Mouse (Mus musculus): ENCODE data around the gene Rbm24.

Gene Rbm24

GRCm38 (mm10) chr13:46418141-46418601 is at the start of gene Rbm24:
Rbm24 (plus strand) TSS chr13:46418434.
- in situ Hi-C loops (cut with MboI; ENCODE audit: unreplicated experiment in 2 of 2): no loop called here

GRCm38 (mm10) chr13:46372884-46373283 is 45.4 kb upstream of the Rbm24 start:
- in situ Hi-C loops (cut with MboI; ENCODE audit: unreplicated experiment in 2 of 2): no loop called here

DNA sequence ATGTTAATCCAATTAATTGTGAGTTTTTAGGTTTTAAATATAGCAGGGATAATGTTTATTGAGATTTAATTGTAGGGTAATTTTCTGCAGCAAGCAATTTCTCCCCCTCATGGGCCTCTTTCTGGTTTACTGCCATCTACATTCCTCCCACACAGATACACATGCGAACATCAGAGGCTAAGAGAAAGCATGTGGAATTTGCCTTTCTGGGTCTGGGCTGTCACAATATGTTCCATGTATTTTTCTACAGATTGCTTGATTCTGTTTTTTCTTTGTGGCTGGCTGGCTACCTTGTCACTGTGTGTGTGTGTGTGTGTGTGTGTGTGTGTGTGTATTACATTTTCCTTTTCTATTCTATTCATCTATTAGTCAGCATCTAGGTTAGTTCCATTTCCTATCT is 42.9 kb upstream of the Rbm24 start:
- in situ Hi-C loops (cut with MboI; ENCODE audit: unreplicated experiment in 2 of 2): no loop called here

DNA sequence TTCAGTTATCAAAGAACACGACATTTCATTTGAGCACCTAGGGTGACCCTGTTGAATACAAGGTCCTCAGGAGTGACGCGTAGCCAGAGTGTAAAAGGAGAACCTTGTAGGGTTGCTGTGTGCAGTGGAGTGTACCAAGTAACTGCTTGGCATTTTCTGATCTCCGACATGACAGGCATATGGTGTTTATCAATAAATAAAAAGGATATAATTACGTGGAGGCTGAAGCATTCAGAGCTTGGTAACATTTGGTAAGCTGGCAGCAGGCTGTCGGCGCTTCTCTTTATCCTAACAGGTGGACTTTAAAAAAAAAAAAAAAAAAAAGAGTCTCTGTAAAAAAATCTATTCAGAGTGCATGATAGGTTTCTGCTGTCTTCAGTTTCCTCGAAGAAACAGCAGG is 30.8 kb upstream of the Rbm24 start:
- in situ Hi-C loops (cut with MboI; ENCODE audit: unreplicated experiment in 2 of 2): no loop called here

DNA sequence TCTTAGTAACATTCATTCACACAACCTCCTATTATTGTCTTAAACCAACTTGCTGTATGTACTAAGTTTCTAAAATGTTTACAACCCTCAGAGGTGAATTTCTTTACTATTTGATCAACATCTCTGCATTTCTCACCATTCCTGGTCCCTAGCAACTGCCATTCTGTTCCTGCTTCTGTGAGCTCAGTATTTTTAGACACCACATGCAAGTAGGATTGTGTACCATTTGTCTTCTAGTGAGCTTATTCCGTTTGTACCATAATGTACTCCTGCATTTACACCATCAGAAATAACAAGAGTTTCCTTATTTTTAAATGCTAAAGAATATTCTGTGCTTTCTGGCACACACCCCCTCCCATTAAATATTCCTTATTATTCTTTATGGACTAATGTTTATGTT is 26.6 kb upstream of the Rbm24 start:
- in situ Hi-C loops (cut with MboI; ENCODE audit: unreplicated experiment in 2 of 2): no loop called here

- in situ Hi-C loops (cut with MboI; ENCODE audit: unreplicated experiment in 2 of 2): no loop called here
These were observed 25.3 kb upstream of the Rbm24 start for GRCm38 (mm10) chr13:46392893-46393292.

GRCm38 (mm10) chr13:46393936-46394335 is 24.3 kb upstream of the Rbm24 start:
- in situ Hi-C loops (cut with MboI; ENCODE audit: unreplicated experiment in 2 of 2): no loop called here

DNA sequence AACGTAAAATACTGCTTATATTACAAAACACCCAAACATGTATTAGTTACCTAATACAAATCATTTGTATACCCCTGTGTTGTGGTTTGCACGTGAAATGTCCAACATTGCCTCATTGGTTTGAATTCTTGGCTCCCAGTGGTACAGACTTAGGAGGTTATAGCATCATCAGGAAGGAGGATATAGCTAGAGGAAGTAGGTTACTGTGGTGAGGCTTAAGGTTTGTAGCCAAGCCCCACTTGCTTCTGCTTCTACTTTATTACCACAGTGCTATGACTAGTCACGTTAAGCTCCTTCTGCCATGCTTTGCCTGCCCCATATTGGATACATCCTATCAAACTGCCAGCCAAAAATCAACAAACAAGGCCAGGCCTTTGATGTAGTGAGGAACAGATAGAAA is 21.0 kb upstream of the Rbm24 start:
- in situ Hi-C loops (cut with MboI; ENCODE audit: unreplicated experiment in 2 of 2): no loop called here

- in situ Hi-C loops (cut with MboI; ENCODE audit: unreplicated experiment in 2 of 2): no loop called here
These were observed 11.1 kb upstream of the Rbm24 start for GRCm38 (mm10) chr13:46407151-46407550.

DNA sequence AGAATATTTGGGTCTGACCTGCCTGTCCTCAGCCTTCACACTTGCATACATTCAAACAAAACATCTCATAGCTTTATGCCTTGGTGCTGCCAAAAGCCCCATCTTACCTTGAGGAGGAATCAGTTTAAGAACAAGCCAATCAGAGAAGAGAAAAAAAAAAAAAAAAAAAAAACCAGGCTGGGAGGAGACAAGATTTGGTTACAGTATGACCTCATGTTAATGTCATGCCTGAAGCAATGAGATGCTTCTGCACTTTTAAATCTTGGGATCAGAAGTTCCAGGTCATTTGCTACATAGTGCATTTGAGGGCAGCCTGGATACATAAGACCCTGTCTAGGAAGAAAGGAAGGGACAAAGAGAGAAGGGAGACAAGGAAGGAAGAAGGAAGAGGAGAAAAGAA is 6.0 kb upstream of the Rbm24 start:
- in situ Hi-C loops (cut with MboI; ENCODE audit: unreplicated experiment in 2 of 2): no loop called here

DNA sequence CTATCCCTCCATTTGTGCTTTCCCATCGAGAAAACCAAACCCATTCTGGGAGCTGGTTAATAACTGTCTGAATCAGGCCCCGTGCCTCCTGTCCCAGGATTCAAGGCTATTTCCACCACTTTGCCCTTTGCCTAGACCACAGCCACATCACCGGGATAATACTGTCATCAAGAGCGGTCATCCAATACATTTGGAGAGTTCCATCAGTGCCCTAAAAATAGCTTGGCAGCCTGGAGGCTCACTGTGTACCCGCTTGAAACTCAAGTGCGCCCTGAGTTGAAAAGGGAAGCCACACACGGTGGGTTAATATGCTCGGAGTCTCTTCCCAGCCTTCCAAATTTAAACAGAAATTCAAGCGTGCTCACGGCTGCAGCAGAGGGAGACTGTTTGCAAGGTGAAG is 4.6 kb upstream of the Rbm24 start:
- in situ Hi-C loops (cut with MboI; ENCODE audit: unreplicated experiment in 2 of 2): no loop called here

DNA sequence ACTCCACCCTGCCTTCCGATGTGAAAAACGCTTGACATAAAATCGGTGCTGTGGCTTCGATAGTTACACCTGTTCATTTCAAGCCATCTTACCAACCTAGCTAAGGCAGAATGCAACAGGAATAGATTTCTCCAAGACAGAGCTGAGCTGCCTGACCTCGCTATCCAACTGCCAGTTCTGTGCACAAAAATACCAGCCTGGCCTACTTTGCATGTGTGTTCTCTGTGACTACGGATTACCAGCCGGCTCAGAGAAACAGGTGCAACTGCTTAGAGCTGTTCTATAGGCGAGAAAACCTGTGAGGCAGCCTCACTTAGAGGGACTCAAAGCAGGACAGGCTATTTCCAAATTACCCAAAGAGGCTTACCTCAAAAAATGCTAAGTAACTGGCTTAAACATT is 4.2 kb upstream of the Rbm24 start:
- in situ Hi-C loops (cut with MboI; ENCODE audit: unreplicated experiment in 2 of 2): no loop called here

DNA sequence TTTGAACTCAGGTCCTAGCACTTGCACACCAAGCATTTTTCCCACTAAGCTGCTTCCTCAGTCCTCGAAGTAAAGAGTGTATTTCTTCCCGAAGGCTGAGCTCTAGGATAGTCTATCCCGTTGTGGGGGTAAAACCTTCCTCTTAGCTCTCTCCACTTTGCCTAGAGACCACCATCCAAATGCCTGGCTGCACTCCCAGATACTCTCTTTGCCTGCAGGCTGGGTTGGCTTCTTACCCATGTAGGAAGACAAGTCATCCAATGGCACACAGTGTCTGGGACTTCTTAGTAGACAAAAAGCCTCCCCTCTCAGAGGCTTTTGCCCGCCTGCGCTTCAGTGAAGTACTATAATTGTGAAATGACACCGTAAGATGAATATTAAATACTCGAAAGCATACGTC is 2.2 kb upstream of the Rbm24 start:
- in situ Hi-C loops (cut with MboI; ENCODE audit: unreplicated experiment in 2 of 2): no loop called here

GRCm38 (mm10) chr13:46417594-46417993 is 640 bp upstream of the Rbm24 start:
- in situ Hi-C loops (cut with MboI; ENCODE audit: unreplicated experiment in 2 of 2): no loop called here

DNA sequence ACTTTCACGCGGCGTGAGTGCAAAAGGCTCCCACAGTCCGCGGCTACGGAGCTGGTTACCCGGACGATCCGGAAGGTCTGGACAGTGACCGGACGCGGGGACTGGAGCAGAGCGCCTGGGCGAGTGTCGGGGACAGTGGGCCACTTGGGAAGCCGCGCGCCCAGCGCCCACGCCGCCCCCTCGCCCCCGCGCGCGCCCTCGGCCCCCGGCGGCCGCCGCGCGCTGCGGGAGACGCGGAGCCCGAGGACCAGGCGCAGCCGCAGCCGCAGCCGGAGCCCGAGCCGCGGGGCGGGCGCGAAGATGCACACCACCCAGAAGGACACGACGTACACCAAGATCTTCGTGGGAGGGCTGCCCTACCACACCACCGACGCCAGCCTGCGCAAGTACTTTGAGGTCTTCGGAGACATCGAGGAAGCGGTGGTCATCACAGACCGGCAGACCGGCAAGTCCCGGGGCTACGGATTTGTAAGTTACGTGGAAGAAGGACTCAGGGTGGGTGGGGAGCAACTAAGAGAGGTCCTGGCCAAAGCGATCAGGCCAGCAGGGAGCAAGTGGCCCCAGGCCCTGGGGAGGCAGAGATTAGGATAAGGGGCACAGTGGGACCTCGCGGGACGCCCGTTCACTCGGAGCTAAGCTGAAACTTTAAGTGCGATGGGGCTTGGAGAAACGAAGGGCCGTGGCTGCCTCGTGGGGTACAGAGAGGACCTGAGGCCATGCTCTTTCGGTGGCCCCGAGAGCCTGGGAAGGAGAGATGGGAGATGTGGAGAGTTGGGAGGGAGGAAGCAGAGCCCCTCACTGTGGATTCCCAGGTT is 704 bp downstream of the Rbm24 start:
- in situ Hi-C loops (cut with MboI; ENCODE audit: unreplicated experiment in 2 of 2): no loop called here

GRCm38 (mm10) chr13:46419648-46420047 is 1.4 kb downstream of the Rbm24 start:
- in situ Hi-C loops (cut with MboI; ENCODE audit: unreplicated experiment in 2 of 2): no loop called here

DNA sequence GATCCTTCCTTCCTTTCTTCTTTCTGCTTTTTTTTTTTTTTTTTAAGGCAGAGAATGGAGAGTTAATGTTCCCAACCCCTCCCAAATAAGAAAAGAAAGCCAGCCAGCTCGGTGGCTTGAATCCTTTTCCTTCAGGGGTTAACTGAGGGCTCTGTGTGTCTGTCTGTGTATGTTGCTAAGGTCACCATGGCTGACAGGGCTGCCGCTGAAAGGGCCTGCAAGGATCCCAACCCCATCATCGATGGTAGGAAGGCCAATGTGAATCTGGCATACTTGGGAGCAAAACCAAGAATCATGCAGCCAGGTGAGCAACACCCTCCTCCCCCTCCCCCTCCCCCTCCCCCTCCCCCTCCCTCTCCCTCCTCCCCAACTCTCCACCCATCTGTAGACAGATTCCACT is 1.9 kb downstream of the Rbm24 start:
- in situ Hi-C loops (cut with MboI; ENCODE audit: unreplicated experiment in 2 of 2): no loop called here

DNA sequence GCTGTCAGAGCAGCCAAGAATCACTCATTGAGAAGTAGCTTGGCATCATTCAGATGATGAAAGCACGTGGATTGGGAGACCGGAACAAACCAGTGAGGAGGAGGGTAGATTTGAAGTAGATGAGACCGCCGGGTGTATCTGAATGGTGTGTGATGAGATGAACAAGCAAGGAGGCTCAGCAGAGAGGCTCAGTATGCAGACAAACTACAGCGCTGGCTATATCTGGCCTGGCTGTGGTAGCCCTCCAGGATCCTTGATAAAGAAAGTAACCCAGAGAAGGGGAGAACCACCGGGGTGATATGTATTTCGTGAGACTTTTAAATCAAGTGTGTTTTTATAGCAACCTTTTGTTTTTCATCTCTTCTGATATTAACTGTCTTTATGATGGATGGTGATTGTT is 5.6 kb downstream of the Rbm24 start:
- in situ Hi-C loops (cut with MboI; ENCODE audit: unreplicated experiment in 2 of 2): no loop called here

DNA sequence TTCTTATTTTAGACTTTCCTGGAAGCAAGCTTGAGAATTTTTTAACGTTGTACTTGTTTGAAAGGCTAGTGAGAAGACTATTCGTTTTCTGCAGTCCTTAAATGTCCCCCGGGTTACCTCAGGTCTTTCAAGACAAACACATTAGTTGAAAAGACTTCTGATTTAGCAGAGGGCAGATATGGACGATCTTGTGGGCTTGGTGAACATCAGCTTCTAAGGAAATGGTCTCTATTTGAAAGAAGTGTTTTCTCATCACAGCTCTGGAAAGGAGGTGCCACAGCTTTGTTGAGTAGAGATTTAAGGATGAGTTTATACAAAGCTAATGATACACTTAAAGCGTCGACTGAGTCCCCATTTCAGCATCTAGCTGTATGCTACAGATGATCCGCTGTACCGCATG is 6.1 kb downstream of the Rbm24 start:
- in situ Hi-C loops (cut with MboI; ENCODE audit: unreplicated experiment in 2 of 2): no loop called here

DNA sequence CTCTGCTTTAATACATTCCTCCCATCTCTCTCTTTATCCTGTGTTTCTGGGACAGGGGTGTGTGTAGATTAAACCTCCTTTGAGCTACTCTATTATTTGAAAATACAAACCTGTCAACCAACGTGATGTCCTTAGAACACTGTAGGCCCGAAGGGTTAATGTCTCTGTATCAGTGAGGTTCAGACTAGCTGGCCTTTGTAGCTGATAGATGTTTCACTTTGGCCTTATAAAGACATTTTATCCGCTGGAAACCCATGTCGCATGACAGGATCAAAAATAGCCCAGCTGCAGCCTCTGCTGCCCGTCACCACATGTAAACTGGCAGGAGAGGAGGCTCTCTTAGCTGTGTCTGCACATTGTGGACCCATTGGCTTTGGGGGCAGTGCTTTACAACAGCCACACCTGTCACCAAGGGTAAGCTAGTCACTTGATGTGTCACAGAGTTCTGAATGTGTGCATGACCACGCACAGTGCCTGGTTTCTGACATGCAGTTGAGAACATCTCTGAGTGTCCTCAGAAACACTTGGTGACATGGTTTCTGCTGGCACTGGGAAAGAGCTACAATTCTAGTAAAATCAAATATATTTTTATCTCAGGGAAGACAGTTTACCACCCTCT is 8.5 kb downstream of the Rbm24 start:
- in situ Hi-C loops (cut with MboI; ENCODE audit: unreplicated experiment in 2 of 2): no loop called here

DNA sequence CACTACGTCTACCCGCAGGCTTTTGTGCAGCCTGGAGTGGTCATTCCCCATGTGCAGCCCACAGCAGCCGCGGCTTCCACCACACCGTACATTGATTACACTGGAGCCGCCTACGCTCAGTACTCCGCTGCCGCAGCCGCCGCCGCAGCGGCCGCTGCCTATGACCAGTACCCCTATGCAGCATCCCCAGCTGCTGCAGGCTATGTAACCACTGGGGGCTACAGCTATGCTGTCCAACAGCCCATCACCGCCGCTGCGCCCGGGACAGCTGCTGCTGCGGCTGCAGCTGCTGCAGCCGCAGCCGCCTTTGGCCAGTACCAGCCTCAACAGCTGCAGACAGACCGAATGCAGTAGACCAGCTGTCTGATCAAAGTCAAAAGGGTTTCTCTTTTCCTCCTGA is 10.7 kb downstream of the Rbm24 start:
- in situ Hi-C loops (cut with MboI; ENCODE audit: unreplicated experiment in 2 of 2): no loop called here

DNA sequence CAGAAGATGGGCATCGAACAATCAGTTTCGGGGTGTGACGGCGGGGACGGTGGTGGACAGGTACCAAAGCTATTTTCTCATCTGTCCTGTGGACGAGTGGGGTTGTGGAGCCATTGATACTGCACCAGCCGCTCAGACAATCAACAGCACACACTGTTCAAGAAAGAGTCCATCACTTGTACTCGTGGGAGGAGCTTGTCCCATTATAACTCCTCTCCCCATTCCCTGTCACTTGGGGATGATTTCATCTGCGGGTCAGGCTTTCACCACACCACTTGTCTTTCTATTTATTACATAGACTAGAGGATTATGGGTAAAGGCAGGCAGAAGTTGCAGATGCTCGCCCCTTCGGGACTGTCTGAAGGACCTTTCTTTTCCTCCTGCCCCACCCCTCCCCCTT is 11.6 kb downstream of the Rbm24 start:
- in situ Hi-C loops (cut with MboI; ENCODE audit: unreplicated experiment in 2 of 2): no loop called here
